Mouse (Mus musculus) embryonic facial prominence, embryonic 14.5 days (tissue): ENCODE measurements around the gene Usmg5. TPM values are rescaled to one million over a fixed set of nuclear protein-coding genes. Genes with fewer than 3 reads are reported as not detected.

Source experiments
- ATAC-seq: fragments of 200-750 bp; cut with Nextera tagmentation; 2 replicates; pipeline ENCODE4 v1.8.0; 2017; ENCODE audit warnings: low read depth, moderate number of reproducible peaks, moderate TSS enrichment
- DNase-seq: peaks from one replicate; pipeline ENCODE4 v3.0.0-alpha.2; 2015; ENCODE audit warnings: low spot score
- H3K27ac ChIP-seq: fragments of 300-500 bp; sonication (generic); replicated peaks from 2 replicates; pipeline ENCODE4 v1.5.1; 2014; ENCODE audit warnings: low read depth, mild to moderate bottlenecking, low read length, moderate library complexity
- H3K27me3 ChIP-seq: fragments of 300-500 bp; sonication (generic); replicated peaks from 2 replicates; pipeline ENCODE4 v1.6.1; 2014; ENCODE audit warnings: low read length; ENCODE audit not compliant: control insufficient read depth, insufficient read depth
- H3K36me3 ChIP-seq: fragments of 300-500 bp; sonication (generic); 2 replicates; pipeline ENCODE4 v1.6.1; 2014; ENCODE audit warnings: low read length, mixed read lengths; ENCODE audit not compliant: control insufficient read depth, insufficient read depth
- H3K4me1 ChIP-seq: fragments of 300-500 bp; sonication (generic); 2 replicates; pipeline ENCODE4 v1.6.1; 2014; ENCODE audit warnings: antibody characterized with exemption, low read length; ENCODE audit not compliant: control insufficient read depth, insufficient read depth
- H3K4me2 ChIP-seq: fragments of 300-500 bp; sonication (generic); 2 replicates; pipeline ENCODE4 v1.6.1; 2014; ENCODE audit warnings: low read depth, mild to moderate bottlenecking, low read length, moderate library complexity, mixed read lengths
- H3K4me3 ChIP-seq: fragments of 300-500 bp; sonication (generic); 2 replicates; pipeline ENCODE4 v1.5.1; 2014; ENCODE audit warnings: low read depth, mild to moderate bottlenecking, low read length
- H3K9ac ChIP-seq: fragments of 300-500 bp; sonication (generic); 2 replicates; pipeline ENCODE4 v1.6.1; 2014; ENCODE audit warnings: low read depth, mild to moderate bottlenecking, low read length, moderate library complexity, mixed read lengths
- H3K9me3 ChIP-seq: fragments of 300-500 bp; sonication (generic); 2 replicates; pipeline ENCODE4 v1.6.1; 2016; ENCODE audit warnings: low read length; ENCODE audit not compliant: control insufficient read depth
- WGBS: fragments of 180-500 bp; shearing (Covaris S2); extraction: QIAGEN DNeasy Blood & Tissue Kit; methylation state at CpG from one replicate; pipeline ENCODE4 v1.1.7; 2014; 5-methylcytosine and 5-hydroxymethylcytosine counted together
- polyA plus RNA-seq: library from polyadenylated mRNA; unstranded; fragments of >200 nt; fragmentation: Nextera tagmentation; extraction: Ambion mirVana; gene quantifications from 2 replicates; pipeline ENCODE4 v1.2.1, GENCODE M21; 2014

The Usmg5 gene
- polyA plus RNA-seq, 1 experiment from 2014 or later: 1,453 TPM

DNA sequence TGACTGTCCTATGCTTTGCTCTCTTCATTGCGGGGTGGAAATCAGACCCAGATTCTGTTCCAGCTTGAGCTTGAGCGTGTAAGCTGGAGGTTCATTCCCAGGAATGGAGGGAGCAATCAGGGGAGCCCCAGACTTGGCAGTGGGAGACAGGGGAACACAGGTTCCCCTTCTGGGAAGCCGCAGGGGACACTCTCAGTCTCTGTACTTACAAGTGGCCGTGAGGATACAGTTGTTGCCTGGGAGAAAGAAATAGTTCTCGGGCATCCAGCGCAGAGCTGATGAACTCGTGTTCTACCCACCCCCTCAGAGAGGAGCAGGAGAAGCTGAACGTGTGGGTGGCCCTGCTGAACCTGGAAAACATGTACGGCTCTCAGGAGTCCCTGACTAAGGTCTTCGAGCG, 38.4 kb upstream of the Usmg5 start:
- no peak overlapping the region for H3K4me2 ChIP-seq
- DNase-seq (no peak), ATAC-seq (no peak)
- H3K27me3 ChIP-seq: no peaks in the 10 kb centered on the region
- H3K9ac ChIP-seq: no peak overlapping the region
- peaks cover 84% of the 10 kb centered on the region for H3K36me3 ChIP-seq
- no peaks in the 10 kb centered on the region for H3K9me3 ChIP-seq
- WGBS: 93% methylated on average over 11 of the region's 11 CpGs
- no peaks in the 10 kb centered on the region for H3K4me1 ChIP-seq
- H3K4me3 ChIP-seq: no peak overlapping the region
- H3K27ac ChIP-seq: no peak overlapping the region

DNA sequence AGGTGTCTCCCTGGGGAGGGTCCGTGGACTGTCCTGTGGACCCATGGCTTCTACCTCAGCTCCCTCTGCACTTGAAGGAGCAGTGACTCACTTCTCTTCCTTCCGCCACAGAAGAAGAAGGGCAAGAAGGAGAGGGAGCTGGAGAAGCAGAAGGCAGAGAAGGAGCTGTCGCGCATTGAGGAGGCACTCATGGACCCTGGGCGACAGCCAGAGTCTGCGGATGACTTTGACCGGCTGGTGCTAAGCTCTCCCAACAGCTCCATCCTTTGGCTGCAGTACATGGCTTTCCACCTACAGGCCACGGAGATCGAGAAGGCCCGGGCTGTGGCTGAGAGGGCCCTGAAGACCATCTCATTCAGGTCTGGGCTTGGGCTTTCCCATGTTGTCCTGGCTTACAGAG, 37.7 kb upstream of the Usmg5 start:
- no peak for DNase-seq
- no peaks in the 10 kb centered on the region for H3K9me3 ChIP-seq
- no peaks in the 10 kb centered on the region for H3K4me1 ChIP-seq
- no peak overlapping the region for H3K9ac ChIP-seq
- WGBS: 96% methylated on average over 8 of the region's 10 CpGs
- no peak overlapping the region for H3K4me2 ChIP-seq
- no peak for ATAC-seq
- H3K27me3 ChIP-seq: no peaks in the 10 kb centered on the region
- no peak overlapping the region for H3K4me3 ChIP-seq
- H3K27ac ChIP-seq: no peak overlapping the region
- peaks cover 82% of the 10 kb centered on the region for H3K36me3 ChIP-seq

DNA sequence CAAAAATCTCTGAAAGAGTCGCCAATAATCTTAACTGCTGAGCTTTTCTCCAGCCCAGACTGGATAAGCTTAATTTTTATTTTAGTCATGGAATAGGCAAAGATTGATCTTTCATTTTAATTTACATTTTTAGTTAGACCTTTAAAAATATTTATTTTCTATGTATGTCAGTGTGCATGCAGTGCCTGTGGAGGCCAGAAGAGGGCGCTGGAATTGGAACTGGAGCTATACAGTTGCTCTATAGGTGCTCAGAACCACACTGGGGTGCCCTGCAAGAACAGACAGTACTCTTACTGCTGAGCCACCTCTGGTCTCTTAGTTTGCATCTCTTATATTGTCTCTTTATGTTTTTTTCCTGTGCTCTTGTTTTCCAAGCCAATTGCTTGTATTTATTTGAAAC, 32.4 kb upstream of the Usmg5 start:
- no peak overlapping the region for H3K9ac ChIP-seq
- H3K27ac ChIP-seq: no peak overlapping the region
- H3K4me1 ChIP-seq: no peaks in the 10 kb centered on the region
- ATAC-seq (no peak; the same call in 1 of the 2 replicates), DNase-seq (peak; percentile 36)
- 29% methylated on average over 2 of the region's 2 CpGs for WGBS
- H3K36me3 ChIP-seq: peaks cover 66% of the 10 kb centered on the region
- no peaks in the 10 kb centered on the region for H3K27me3 ChIP-seq
- H3K4me3 ChIP-seq: no peak overlapping the region
- H3K9me3 ChIP-seq: no peaks in the 10 kb centered on the region
- H3K4me2 ChIP-seq: no peak overlapping the region

DNA sequence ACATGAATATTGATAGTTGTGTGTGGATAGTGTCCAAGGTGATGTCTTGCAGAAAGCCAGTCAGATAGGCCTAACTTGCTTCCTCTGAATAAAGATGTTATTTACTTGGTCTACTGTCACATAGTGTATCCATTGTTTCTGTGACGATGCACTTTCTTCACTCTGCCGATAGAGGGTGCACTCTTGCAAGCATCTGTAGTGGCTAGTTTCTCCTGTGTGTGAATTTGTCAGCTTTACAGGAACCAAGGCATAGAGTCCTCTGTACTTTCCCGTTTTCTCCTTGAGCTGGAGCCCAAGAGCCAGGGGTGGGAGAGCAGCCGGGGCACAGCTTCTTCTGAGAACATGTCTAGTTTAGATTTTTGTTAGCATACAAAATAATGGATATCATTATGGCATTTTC, 30.6 kb upstream of the Usmg5 start:
- DNase-seq (peak; percentile 55), ATAC-seq (0 out of 2 replicates have a peak, but pooled peaks have one; percentile 30)
- Histone ChIP-seq H3K4me1 (no peaks in the 10 kb centered on the region), H3K9me3 (no peaks in the 10 kb centered on the region), H3K27me3 (no peaks in the 10 kb centered on the region), H3K9ac (no peak overlapping the region), H3K27ac (no peak overlapping the region), H3K4me2 (no peak overlapping the region), H3K36me3 (peaks cover 68% of the 10 kb centered on the region), H3K4me3 (no peak overlapping the region)
- WGBS: 40% methylated on average over 4 of the region's 4 CpGs

DNA sequence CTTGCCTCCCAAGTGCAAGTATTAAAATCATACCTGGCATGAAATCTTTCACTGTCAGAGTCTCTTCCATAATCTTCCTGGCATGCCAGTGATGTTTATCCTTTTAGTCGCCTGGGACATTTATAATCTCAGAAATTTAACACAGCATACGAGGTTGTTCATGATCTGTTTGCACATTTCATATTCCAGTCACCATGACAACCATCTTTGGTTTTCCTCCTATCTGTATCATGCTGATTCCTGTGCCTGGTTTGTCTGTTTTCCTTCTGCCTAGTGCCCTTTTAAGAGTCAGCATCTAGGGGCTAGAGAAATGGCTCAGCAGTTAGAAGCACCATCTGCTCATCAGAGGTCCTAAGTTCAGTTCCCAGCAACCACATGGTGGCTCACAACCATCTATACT, 28.2 kb upstream of the Usmg5 start:
- ATAC-seq (no peak), DNase-seq (no peak)
- Histone ChIP-seq H3K27ac (no peak overlapping the region), H3K4me3 (no peak overlapping the region), H3K9me3 (no peaks in the 10 kb centered on the region), H3K36me3 (peaks cover 75% of the 10 kb centered on the region), H3K9ac (no peak overlapping the region), H3K4me2 (no peak overlapping the region), H3K27me3 (no peaks in the 10 kb centered on the region), H3K4me1 (no peaks in the 10 kb centered on the region)
- WGBS: 89% methylated on average over 2 of the region's 2 CpGs

- DNase-seq (no peak), ATAC-seq (no peak)
- no peaks in the 10 kb centered on the region for H3K9me3 ChIP-seq
- no peak overlapping the region for H3K9ac ChIP-seq
- H3K4me3 ChIP-seq: no peak overlapping the region
- H3K27me3 ChIP-seq: no peaks in the 10 kb centered on the region
- no peak overlapping the region for H3K27ac ChIP-seq
- peaks cover 99% of the 10 kb centered on the region for H3K36me3 ChIP-seq
- 93% methylated on average over 9 of the region's 9 CpGs for WGBS
- no peaks in the 10 kb centered on the region for H3K4me1 ChIP-seq
- H3K4me2 ChIP-seq: no peak overlapping the region
These were observed 14.3 kb upstream of the Usmg5 start for GRCm38 (mm10) chr19:47104641-47105271.

GRCm38 (mm10) chr19:47101080-47101479, 10.6 kb upstream of the Usmg5 start:
- H3K27ac ChIP-seq: no peak overlapping the region

DNA sequence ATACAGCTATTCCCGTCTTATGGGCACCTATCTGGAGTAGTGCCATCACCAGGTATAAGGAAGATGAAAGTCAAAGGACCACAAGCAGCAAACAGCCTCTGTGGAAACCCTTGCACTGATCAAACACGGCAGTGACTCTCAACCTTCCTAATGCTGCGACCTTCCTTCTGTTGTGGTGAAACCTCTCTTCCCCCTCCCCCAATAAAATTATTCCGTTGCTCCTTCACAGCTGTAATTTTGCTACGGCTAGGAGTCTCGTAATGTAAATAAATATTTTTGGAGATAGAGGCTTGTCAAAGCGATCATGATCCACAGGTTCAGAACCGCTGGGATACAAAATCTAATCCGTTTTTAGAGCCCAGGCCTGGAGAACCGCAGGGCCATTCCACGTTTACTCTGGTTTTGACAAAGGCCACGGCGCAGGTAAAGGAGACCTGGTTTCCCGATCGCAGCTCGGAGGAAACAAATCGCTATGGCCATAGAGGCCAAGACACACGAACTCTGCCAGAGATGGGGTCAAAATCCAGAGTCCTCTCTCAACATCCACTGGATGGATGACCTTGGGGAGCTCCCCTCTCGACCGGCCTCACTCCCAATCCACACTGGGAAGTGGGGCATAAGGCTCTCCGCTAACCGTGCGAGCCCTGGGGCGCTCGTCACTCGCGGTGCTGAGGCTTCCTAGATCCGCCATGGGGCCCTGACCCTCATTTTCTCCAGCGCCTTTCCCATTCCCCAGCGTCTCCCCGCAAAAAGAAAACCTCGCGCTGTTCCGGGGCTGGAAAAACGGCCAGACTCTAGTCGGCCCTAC, 525 bp downstream of the Usmg5 start:
- peak; percentile 71 for ATAC-seq
- Histone ChIP-seq H3K4me3 (peak overlapping the region; percentile 90), H3K4me2 (peak overlapping the region; percentile 93), H3K27me3 (no peaks in the 10 kb centered on the region), H3K9me3 (no peaks in the 10 kb centered on the region), H3K9ac (peak overlapping the region; percentile 98), H3K27ac (peak overlapping the region; percentile 88), H3K4me1 (peaks cover 12% of the 10 kb centered on the region), H3K36me3 (peaks cover 40% of the 10 kb centered on the region)
- 2% methylated on average over 35 of the region's 36 CpGs for WGBS
- DNase-seq: no peak

More at GRCm38 (mm10) chr19:47101080-47101479, 10.6 kb upstream of the Usmg5 start:
- 95% methylated on average over 5 of the region's 5 CpGs for WGBS
- Histone ChIP-seq H3K4me2 (no peak overlapping the region), H3K9ac (no peak overlapping the region), H3K9me3 (no peaks in the 10 kb centered on the region), H3K27me3 (no peaks in the 10 kb centered on the region), H3K4me3 (no peak overlapping the region), H3K4me1 (no peaks in the 10 kb centered on the region), H3K36me3 (peaks cover 97% of the 10 kb centered on the region)
- ATAC-seq: no peak
- no peak for DNase-seq
